ENCODE assay signal across 7 mouse cellular contexts in the genomic region with DNA sequence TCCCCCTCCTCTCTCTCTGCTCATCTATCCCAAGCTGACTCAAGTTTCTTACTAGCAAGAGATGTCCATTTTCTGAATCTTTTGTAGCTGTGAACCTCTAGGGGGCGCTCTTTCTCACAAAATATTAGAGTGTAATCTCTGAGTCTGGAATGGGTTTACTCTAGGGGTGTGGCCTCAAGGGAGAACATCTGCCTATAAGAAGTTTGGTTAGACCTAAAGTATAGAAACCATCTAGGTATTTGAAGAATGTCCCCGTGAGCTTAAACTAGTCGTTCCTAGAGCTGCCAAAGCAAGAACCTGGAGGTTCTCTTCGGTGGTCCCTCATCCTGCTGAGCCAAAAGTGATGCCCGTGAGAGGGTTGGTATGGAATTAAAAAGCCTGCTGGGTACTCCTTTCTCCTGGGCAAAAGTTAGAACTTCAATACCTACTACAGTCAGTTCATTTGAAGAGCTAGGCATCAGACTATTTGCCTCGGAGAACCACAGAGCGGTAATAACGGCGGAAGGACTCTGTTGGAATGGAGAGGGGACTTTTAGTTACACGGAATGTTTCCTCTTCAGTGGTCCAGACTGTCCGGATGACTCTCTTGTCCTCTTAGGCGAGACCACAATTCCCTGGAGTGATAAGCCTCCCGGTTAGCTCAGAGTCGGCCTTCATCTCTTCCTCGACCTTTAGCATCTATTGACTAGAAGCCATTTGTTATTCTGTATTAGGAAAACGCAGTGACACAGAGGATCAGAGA. TPM values are rescaled to one million over a fixed set of nuclear protein-coding genes. Genes with fewer than 3 reads are reported as not detected.
DNase-seq lines count a peak whose midpoint lies in the region; ATAC-seq and TF ChIP-seq lines count a peak whose summit lies in the region.

No protein-coding gene starts in this region.

- peak overlapping the region; percentile 68 for H3K4me2 ChIP-seq in heart, postnatal 0 days (ENCODE audit: low read depth, low read length)
- peak overlapping the region; percentile 85 for H3K4me2 ChIP-seq in lung, embryonic 14.5 days

- TF ChIP-seq EP300 in MEL (IDR thresholded peaks at IDR 0.05; ENCODE audit: low read depth in 1 of 2, low read length in 2 of 2) = no peak
- no peak for TF ChIP-seq EP300 in heart, postnatal 0 days (IDR thresholded peaks at IDR 0.05; ENCODE audit: low read depth)

- H3K4me1 ChIP-seq in MEL (ENCODE audit: control insufficient read depth in 1 of 2, insufficient read depth in 2 of 2, low read length in 2 of 2) = no peaks in the 10 kb centered on the region
- peaks cover 8% of the 10 kb centered on the region for H3K4me1 ChIP-seq in embryonic fibroblast, embryonic 13.5 days (ENCODE audit: control insufficient read depth, insufficient read depth, low read length)
- H3K4me1 ChIP-seq in heart, postnatal 0 days (ENCODE audit: control insufficient read depth, insufficient read depth) = no peaks in the 10 kb centered on the region
- H3K4me1 ChIP-seq in lung, embryonic 14.5 days (ENCODE audit: insufficient read depth) = no peaks in the 10 kb centered on the region

- ATAC-seq in heart, postnatal 0 days (ENCODE audit: insufficient read depth, low read depth) = peak; percentile 74
- peak; percentile 75 for ATAC-seq in lung, embryonic 14.5 days (ENCODE audit: insufficient read depth)
- peak; percentile 83 for ATAC-seq in neutrophil, adult 5-6 weeks (ENCODE audit: extremely low read depth, insufficient number of reproducible peaks, low FRiP score, poor library complexity, severe bottlenecking)

- H3K9ac ChIP-seq in MEL (ENCODE audit: control insufficient read depth, low read depth, low read length, poor library complexity, severe bottlenecking) = no peak overlapping the region
- H3K9ac ChIP-seq in heart, postnatal 0 days (replicated peaks; ENCODE audit: low read depth, low read length) = peak overlapping the region; percentile 57
- H3K9ac ChIP-seq in lung, embryonic 14.5 days = peak overlapping the region; percentile 67

- DNase-seq in MEL (ENCODE audit: low read depth, low spot score) = peak; percentile 39
- peak; percentile 76 for DNase-seq in adrenal gland, postnatal 10 days
- DNase-seq in heart, postnatal 0 days (ENCODE audit: low spot score) = peak; percentile 91
- DNase-seq in kidney, postnatal 36 days = peak; percentile 69 to 88
- peak; percentile 96 for DNase-seq in lung, embryonic 14.5 days

- TF ChIP-seq POLR2A in MEL (IDR thresholded peaks at IDR 0.05; ENCODE audit: control insufficient read depth in 1 of 2, insufficient read depth in 1 of 2, low read depth in 1 of 2, low read length in 2 of 2, poor library complexity in 1 of 2) = no peak
- TF ChIP-seq POLR2A in embryonic fibroblast, embryonic 13.5 days (IDR thresholded peaks at IDR 0.05; ENCODE audit: low read depth, low read length) = no peak

- H3K9me3 ChIP-seq in MEL (replicated peaks; ENCODE audit: insufficient read depth, low read length) = no peaks in the 10 kb centered on the region
- no peaks in the 10 kb centered on the region for H3K9me3 ChIP-seq in heart, postnatal 0 days (replicated peaks; ENCODE audit: control insufficient read depth, low read length)
- no peaks in the 10 kb centered on the region for H3K9me3 ChIP-seq in lung, embryonic 14.5 days (ENCODE audit: low read depth, low read length)

- 6% methylated on average over 16 of the region's 16 CpGs for WGBS in heart, postnatal 0 days
- WGBS in lung, embryonic 14.5 days = 6% methylated on average over 16 of the region's 16 CpGs

- TF ChIP-seq RAD21 in MEL (IDR thresholded peaks at IDR 0.05; ENCODE audit: low read depth, low read length) = peak; percentile 23

- H3K36me3 ChIP-seq in MEL (ENCODE audit: control insufficient read depth in 1 of 2, insufficient read depth in 2 of 2, low read length in 2 of 2) = no peaks in the 10 kb centered on the region
- H3K36me3 ChIP-seq in heart, postnatal 0 days (replicated peaks; ENCODE audit: control insufficient read depth, insufficient read depth, low read length) = no peaks in the 10 kb centered on the region
- H3K36me3 ChIP-seq in lung, embryonic 14.5 days (ENCODE audit: insufficient read depth) = no peaks in the 10 kb centered on the region

- no peak overlapping the region for H3K27ac ChIP-seq in MEL (ENCODE audit: control insufficient read depth, low read depth, low read length)
- H3K27ac ChIP-seq in embryonic fibroblast, embryonic 13.5 days (ENCODE audit: insufficient read depth, low read length) = peak overlapping the region; percentile 85
- H3K27ac ChIP-seq in heart, postnatal 0 days (ENCODE audit: low read depth) = peak overlapping the region; percentile 49
- peak overlapping the region; percentile 89 for H3K27ac ChIP-seq in lung, embryonic 14.5 days (ENCODE audit: low read depth)

- no peak overlapping the region for H3K4me3 ChIP-seq in MEL (ENCODE audit: control insufficient read depth in 1 of 2, insufficient read depth in 1 of 2, low read depth in 2 of 2, low read length in 2 of 2)
- peak overlapping the region; percentile 50 for H3K4me3 ChIP-seq in embryonic fibroblast, embryonic 13.5 days (ENCODE audit: insufficient read depth, low read length)
- H3K4me3 ChIP-seq in heart, postnatal 0 days (ENCODE audit: low read depth, low read length) = peak overlapping the region; percentile 54
- H3K4me3 ChIP-seq in lung, embryonic 14.5 days (ENCODE audit: low read depth, low read length) = peak overlapping the region; percentile 54

- H3K27me3 ChIP-seq in MEL (ENCODE audit: control insufficient read depth in 1 of 2, insufficient read depth in 2 of 2, low read length in 2 of 2) = no peaks in the 10 kb centered on the region
- H3K27me3 ChIP-seq in heart, postnatal 0 days (ENCODE audit: control insufficient read depth, insufficient read depth, low read length) = no peaks in the 10 kb centered on the region
- H3K27me3 ChIP-seq in lung, embryonic 14.5 days (ENCODE audit: insufficient read depth, low read length) = no peaks in the 10 kb centered on the region

- TF ChIP-seq CTCF in MEL (IDR thresholded peaks at IDR 0.05 in 2 of 3, conservative IDR thresholded peaks at IDR 0.05 in 1 of 3; ENCODE audit: control insufficient read depth in 1 of 3, insufficient read depth in 1 of 3, low read depth in 2 of 3, low read length in 3 of 3, poor library complexity in 1 of 3, severe bottlenecking in 1 of 3) = peak; percentile 23 to 53 (median 37); a peak in 4 of 6 replicates
- TF ChIP-seq CTCF in embryonic fibroblast, embryonic 13.5 days (IDR thresholded peaks at IDR 0.05; ENCODE audit: borderline replicate concordance, insufficient read depth, low read length) = no peak
- TF ChIP-seq CTCF in heart, postnatal 0 days (IDR thresholded peaks at IDR 0.05; ENCODE audit: low read depth) = peak; percentile 68
- peak; percentile 74 for TF ChIP-seq CTCF in lung, embryonic 14.5 days (IDR thresholded peaks at IDR 0.05; ENCODE audit: low read depth)

- no peaks in the 10 kb centered on the region for H3K79me2 ChIP-seq in MEL (ENCODE audit: control insufficient read depth, insufficient read depth, low read length, poor library complexity)

TF ChIP-seq in MEL, 35 proteins besides CTCF, POLR2A, EP300 and RAD21:
- TF ChIP-seq ZNF384 (IDR thresholded peaks at IDR 0.05; ENCODE audit: low read depth, low read length) (no peak), NELFE (IDR thresholded peaks at IDR 0.05; ENCODE audit: low read depth, low read length) (no peak), RCOR1 (IDR thresholded peaks at IDR 0.05; ENCODE audit: low read depth, low read length) (no peak), JUND (IDR thresholded peaks at IDR 0.05; ENCODE audit: low read depth, low read length) (no peak), SMC3 (IDR thresholded peaks at IDR 0.05; ENCODE audit: low read depth, low read length) (peak; percentile 30; the same call in 1 of the 2 replicates)

RNA-seq across cellular contexts. Expression of a gene that starts 0.6 kb away (rescaled TPM):
- total RNA-seq in MEL (2012; rRNA removed) = 0.03 TPM in 1 of 2 replicates, not detected in the other
- not detected for polyA plus RNA-seq in MEL (2012; ENCODE audit: insufficient read depth in 1 of 2, insufficient read length in 2 of 2, low read depth in 1 of 2, low replicate concordance in 2 of 2, missing spikeins in 1 of 2)
- 10 to 100 TPM; 25.6 to 27.2 TPM for total RNA-seq in adrenal gland, postnatal 10 days (2021)
- 23.4 and 34.4 TPM in 2 replicates for polyA plus RNA-seq in embryonic fibroblast, embryonic 13.5 days (2011; ENCODE audit: insufficient read length, low read depth, missing spikeins)
- 6.1 and 13.2 TPM in 2 replicates for total RNA-seq in heart, postnatal 0 days (2014; rRNA removed; ENCODE audit: low replicate concordance)
- 3.6 and 3.9 TPM in 2 replicates for polyA plus RNA-seq in heart, postnatal 0 days (2015; fragmentation: Nextera tagmentation; extraction: Ambion mirVana)
- 36.9 and 42.0 TPM in 2 replicates for polyA plus RNA-seq in lung, embryonic 14.5 days (2014; fragmentation: Nextera tagmentation; extraction: Ambion mirVana)
- 1.0 and 1.7 TPM in 2 replicates for total RNA-seq in neutrophil, adult 5-6 weeks (2017)

RNA-seq across cellular contexts. Expression of a gene that starts 35.8 kb away (rescaled TPM):
- total RNA-seq in MEL (2012; rRNA removed) = 13.4 and 13.5 TPM in 2 replicates
- 10 to 100 TPM in 1 of 2 experiments, not detected in 1; 16.5 TPM for polyA plus RNA-seq in MEL (2012; ENCODE audit: insufficient read depth in 1 of 2, insufficient read length in 2 of 2, low read depth in 1 of 2, low replicate concordance in 2 of 2, missing spikeins in 1 of 2)
- 10 to 100 TPM; 26.1 to 27.6 TPM for total RNA-seq in adrenal gland, postnatal 10 days (2021)
- polyA plus RNA-seq in embryonic fibroblast, embryonic 13.5 days (2011; ENCODE audit: insufficient read length, low read depth, missing spikeins) = 10.8 and 20.2 TPM in 2 replicates
- total RNA-seq in heart, postnatal 0 days (2014; rRNA removed; ENCODE audit: low replicate concordance) = 11.6 and 18.7 TPM in 2 replicates
- polyA plus RNA-seq in heart, postnatal 0 days (2015; fragmentation: Nextera tagmentation; extraction: Ambion mirVana) = 28.4 and 30.5 TPM in 2 replicates
- polyA plus RNA-seq in lung, embryonic 14.5 days (2014; fragmentation: Nextera tagmentation; extraction: Ambion mirVana) = 52.5 and 56.0 TPM in 2 replicates
- total RNA-seq in neutrophil, adult 5-6 weeks (2017) = 52.4 and 74.4 TPM in 2 replicates

Comparison
In these comparisons a context has a peak if more than half of its experiments do, and no peak if none do; other contexts are left out.
1. DNase-seq: peak in every context shown above with its lines; median percentile 96 in lung, embryonic 14.5 days; 91 in heart, postnatal 0 days; 78 in kidney, postnatal 36 days; 76 in adrenal gland, postnatal 10 days; 39 in MEL.
2. H3K4me3 ChIP-seq: peak in embryonic fibroblast, embryonic 13.5 days (single experiment), heart, postnatal 0 days (single experiment) and lung, embryonic 14.5 days (single experiment); none in MEL (0 of 2).
3. Peak in every context shown above with its lines, with median percentiles within 50 percentile points of each other: ATAC-seq.